Mouse (Mus musculus) liver, adult 2 months (tissue): ENCODE results near the gene Ndufs7.
"Not testable (repeated sequence)": the region's sequence is repeated elsewhere in the genome, so short reads cannot be mapped to it uniquely, and the experiment has no call there.

Experiments
- CTCF ChIP-seq: fragments of 200-500 bp; IDR thresholded peaks from 2 replicates; pipeline ENCODE4 v1.5.1; 2011; ENCODE audit warnings: low read depth, low read length, control low read depth
- POLR2A ChIP-seq: fragments of 200-500 bp; IDR thresholded peaks from 2 replicates; pipeline ENCODE4 v1.6.1; 2011; ENCODE audit warnings: low read length, control low read depth; ENCODE audit not compliant: insufficient read depth; ENCODE audit errors: extremely low read depth

GRCm38 (mm10) chr10:80248437-80248836 lies 484 bp upstream of the Ndufs7 start:
- TF ChIP-seq POLR2A, CTCF: not testable (repeated sequence)
